Mouse (Mus musculus): ENCODE measurements around the gene Itga9. TPM values are rescaled to one million over a fixed set of nuclear protein-coding genes. Genes with fewer than 3 reads are reported as not detected.

The Itga9 gene
- polyA plus RNA-seq, 1 experiment from 2014 or later: 10.3 TPM

- no peak for ATAC-seq (replicated peaks; ENCODE audit: insufficient number of reproducible peaks, low FRiP score, low TSS enrichment, low read depth)
- WGBS: 94% methylated on average over 2 of the region's 2 CpGs
- Histone ChIP-seq H3K9ac (replicated peaks; ENCODE audit: low read length) (no peak overlapping the region), H3K4me2 (ENCODE audit: low read depth, low read length) (no peak overlapping the region), H3K36me3 (replicated peaks; ENCODE audit: control insufficient read depth, insufficient read depth, low read depth, low read length) (no peaks in the 10 kb centered on the region), H3K27me3 (ENCODE audit: control insufficient read depth, insufficient read depth, low read length) (no peaks in the 10 kb centered on the region), H3K4me3 (ENCODE audit: low read depth, low read length) (no peak overlapping the region), H3K4me1 (ENCODE audit: control insufficient read depth, insufficient read depth, low read length) (peaks cover 4% of the 10 kb centered on the region; the same call in 1 of the 2 replicates), H3K9me3 (replicated peaks; ENCODE audit: control insufficient read depth, low read length) (no peaks in the 10 kb centered on the region), H3K27ac (replicated peaks; ENCODE audit: low read depth, low read length) (no peak overlapping the region)
- DNase-seq (ENCODE audit: low spot score): no peak
Measured at GRCm38 (mm10) chr9:118822581-118822980, 216.1 kb downstream of the Itga9 start.

- WGBS: 67% methylated on average over 11 of the region's 11 CpGs
- Histone ChIP-seq H3K27ac (replicated peaks; ENCODE audit: low read depth, low read length) (no peak overlapping the region), H3K9me3 (replicated peaks; ENCODE audit: control insufficient read depth, low read length) (no peaks in the 10 kb centered on the region), H3K27me3 (ENCODE audit: control insufficient read depth, insufficient read depth, low read length) (no peaks in the 10 kb centered on the region), H3K9ac (replicated peaks; ENCODE audit: low read length) (no peak overlapping the region), H3K36me3 (replicated peaks; ENCODE audit: control insufficient read depth, insufficient read depth, low read depth, low read length) (no peaks in the 10 kb centered on the region; the same call in 1 of the 2 replicates), H3K4me2 (ENCODE audit: low read depth, low read length) (no peak overlapping the region), H3K4me3 (ENCODE audit: low read depth, low read length) (no peak overlapping the region), H3K4me1 (ENCODE audit: control insufficient read depth, insufficient read depth, low read length) (no peaks in the 10 kb centered on the region)
- no peak for ATAC-seq (replicated peaks; ENCODE audit: insufficient number of reproducible peaks, low FRiP score, low TSS enrichment, low read depth)
- DNase-seq (ENCODE audit: low spot score): peak; percentile 33
Measured at GRCm38 (mm10) chr9:118831080-118831479, 224.6 kb downstream of the Itga9 start.

GRCm38 (mm10) chr9:118832533-118832932, 226.0 kb downstream of the Itga9 start:
- Histone ChIP-seq H3K27me3 (ENCODE audit: control insufficient read depth, insufficient read depth, low read length) (no peaks in the 10 kb centered on the region), H3K9ac (replicated peaks; ENCODE audit: low read length) (no peak overlapping the region), H3K36me3 (replicated peaks; ENCODE audit: control insufficient read depth, insufficient read depth, low read depth, low read length) (no peaks in the 10 kb centered on the region; the same call in 1 of the 2 replicates), H3K27ac (replicated peaks; ENCODE audit: low read depth, low read length) (no peak overlapping the region), H3K9me3 (replicated peaks; ENCODE audit: control insufficient read depth, low read length) (no peaks in the 10 kb centered on the region), H3K4me2 (ENCODE audit: low read depth, low read length) (no peak overlapping the region), H3K4me1 (ENCODE audit: control insufficient read depth, insufficient read depth, low read length) (no peaks in the 10 kb centered on the region), H3K4me3 (ENCODE audit: low read depth, low read length) (no peak overlapping the region)
- WGBS: 72% methylated on average over 3 of the region's 3 CpGs
- no peak for DNase-seq (ENCODE audit: low spot score)
- ATAC-seq (replicated peaks; ENCODE audit: insufficient number of reproducible peaks, low FRiP score, low TSS enrichment, low read depth): no peak

GRCm38 (mm10) chr9:118833413-118833812, 226.9 kb downstream of the Itga9 start:
- Histone ChIP-seq H3K36me3 (replicated peaks; ENCODE audit: control insufficient read depth, insufficient read depth, low read depth, low read length) (no peaks in the 10 kb centered on the region; the same call in 1 of the 2 replicates), H3K4me2 (ENCODE audit: low read depth, low read length) (no peak overlapping the region), H3K4me1 (ENCODE audit: control insufficient read depth, insufficient read depth, low read length) (no peaks in the 10 kb centered on the region), H3K4me3 (ENCODE audit: low read depth, low read length) (no peak overlapping the region), H3K27me3 (ENCODE audit: control insufficient read depth, insufficient read depth, low read length) (no peaks in the 10 kb centered on the region), H3K9ac (replicated peaks; ENCODE audit: low read length) (no peak overlapping the region), H3K27ac (replicated peaks; ENCODE audit: low read depth, low read length) (no peak overlapping the region), H3K9me3 (replicated peaks; ENCODE audit: control insufficient read depth, low read length) (no peaks in the 10 kb centered on the region)
- 77% methylated on average over 8 of the region's 8 CpGs for WGBS
- DNase-seq (ENCODE audit: low spot score): no peak
- ATAC-seq (replicated peaks; ENCODE audit: insufficient number of reproducible peaks, low FRiP score, low TSS enrichment, low read depth): no peak

GRCm38 (mm10) chr9:118838910-118839667, 232.6 kb downstream of the Itga9 start:
- WGBS: 80% methylated on average over 7 of the region's 7 CpGs

GRCm38 (mm10) chr9:118841247-118841646, 234.8 kb downstream of the Itga9 start:
- H3K4me1 ChIP-seq (ENCODE audit: control insufficient read depth, insufficient read depth, low read length): no peaks in the 10 kb centered on the region
- no peaks in the 10 kb centered on the region for H3K9me3 ChIP-seq (replicated peaks; ENCODE audit: control insufficient read depth, low read length)
- WGBS: 82% methylated on average over 6 of the region's 6 CpGs
- ATAC-seq (replicated peaks; ENCODE audit: insufficient number of reproducible peaks, low FRiP score, low TSS enrichment, low read depth) (no peak), DNase-seq (ENCODE audit: low spot score) (no peak)
- no peak overlapping the region for H3K4me2 ChIP-seq (ENCODE audit: low read depth, low read length)
- H3K27me3 ChIP-seq (ENCODE audit: control insufficient read depth, insufficient read depth, low read length): no peaks in the 10 kb centered on the region
- no peak overlapping the region for H3K9ac ChIP-seq (replicated peaks; ENCODE audit: low read length)
- no peaks in the 10 kb centered on the region for H3K36me3 ChIP-seq (replicated peaks; ENCODE audit: control insufficient read depth, insufficient read depth, low read depth, low read length)
- no peak overlapping the region for H3K4me3 ChIP-seq (ENCODE audit: low read depth, low read length)
- no peak overlapping the region for H3K27ac ChIP-seq (replicated peaks; ENCODE audit: low read depth, low read length)

More at GRCm38 (mm10) chr9:118838910-118839667, 232.6 kb downstream of the Itga9 start:
- no peak overlapping the region for H3K27ac ChIP-seq (replicated peaks; ENCODE audit: low read depth, low read length)
- DNase-seq (ENCODE audit: low spot score) (no peak), ATAC-seq (replicated peaks; ENCODE audit: insufficient number of reproducible peaks, low FRiP score, low TSS enrichment, low read depth) (no peak)
- H3K9ac ChIP-seq (replicated peaks; ENCODE audit: low read length): no peak overlapping the region
- H3K4me1 ChIP-seq (ENCODE audit: control insufficient read depth, insufficient read depth, low read length): no peaks in the 10 kb centered on the region
- H3K9me3 ChIP-seq (replicated peaks; ENCODE audit: control insufficient read depth, low read length): no peaks in the 10 kb centered on the region
- H3K4me3 ChIP-seq (ENCODE audit: low read depth, low read length): no peak overlapping the region
- no peaks in the 10 kb centered on the region; the same call in 1 of the 2 replicates for H3K36me3 ChIP-seq (replicated peaks; ENCODE audit: control insufficient read depth, insufficient read depth, low read depth, low read length)
- H3K4me2 ChIP-seq (ENCODE audit: low read depth, low read length): no peak overlapping the region
- H3K27me3 ChIP-seq (ENCODE audit: control insufficient read depth, insufficient read depth, low read length): no peaks in the 10 kb centered on the region

- ATAC-seq (replicated peaks; ENCODE audit: insufficient number of reproducible peaks, low FRiP score, low TSS enrichment, low read depth) (no peak), DNase-seq (ENCODE audit: low spot score) (peak; percentile 38)
- H3K4me3 ChIP-seq (ENCODE audit: low read depth, low read length): no peak overlapping the region
- H3K27ac ChIP-seq (replicated peaks; ENCODE audit: low read depth, low read length): no peak overlapping the region
- no peaks in the 10 kb centered on the region for H3K36me3 ChIP-seq (replicated peaks; ENCODE audit: control insufficient read depth, insufficient read depth, low read depth, low read length)
- WGBS: 72% methylated on average over 7 of the region's 7 CpGs
- H3K27me3 ChIP-seq (ENCODE audit: control insufficient read depth, insufficient read depth, low read length): no peaks in the 10 kb centered on the region
- H3K9me3 ChIP-seq (replicated peaks; ENCODE audit: control insufficient read depth, low read length): no peaks in the 10 kb centered on the region
- H3K4me1 ChIP-seq (ENCODE audit: control insufficient read depth, insufficient read depth, low read length): no peaks in the 10 kb centered on the region
- no peak overlapping the region for H3K4me2 ChIP-seq (ENCODE audit: low read depth, low read length)
- H3K9ac ChIP-seq (replicated peaks; ENCODE audit: low read length): no peak overlapping the region
Measured at GRCm38 (mm10) chr9:118841907-118842432, 235.5 kb downstream of the Itga9 start.

GRCm38 (mm10) chr9:118843711-118844110, 237.2 kb downstream of the Itga9 start:
- no peaks in the 10 kb centered on the region for H3K27me3 ChIP-seq (ENCODE audit: control insufficient read depth, insufficient read depth, low read length)
- no peak overlapping the region for H3K4me3 ChIP-seq (ENCODE audit: low read depth, low read length)
- H3K36me3 ChIP-seq (replicated peaks; ENCODE audit: control insufficient read depth, insufficient read depth, low read depth, low read length): no peaks in the 10 kb centered on the region
- no peak overlapping the region for H3K4me2 ChIP-seq (ENCODE audit: low read depth, low read length)
- no peaks in the 10 kb centered on the region for H3K4me1 ChIP-seq (ENCODE audit: control insufficient read depth, insufficient read depth, low read length)
- no peak for ATAC-seq (replicated peaks; ENCODE audit: insufficient number of reproducible peaks, low FRiP score, low TSS enrichment, low read depth)
- no peak for DNase-seq (ENCODE audit: low spot score)
- no peak overlapping the region for H3K9ac ChIP-seq (replicated peaks; ENCODE audit: low read length)
- no peaks in the 10 kb centered on the region for H3K9me3 ChIP-seq (replicated peaks; ENCODE audit: control insufficient read depth, low read length)
- no peak overlapping the region for H3K27ac ChIP-seq (replicated peaks; ENCODE audit: low read depth, low read length)
- 75% methylated on average over 5 of the region's 5 CpGs for WGBS
